Mouse (Mus musculus) neural tube, embryonic 13.5 days (tissue): Measurements from ENCODE around the gene Fam110c. TPM values are rescaled to one million over a fixed set of nuclear protein-coding genes. Genes with fewer than 3 reads are reported as not detected.

Experiments
- ATAC-seq: fragments of 200-750 bp; cut with Nextera tagmentation; 2 replicates; pipeline ENCODE4 v1.8.0; 2017; ENCODE audit warnings: low read depth, mild to moderate bottlenecking, moderate TSS enrichment, moderate library complexity
- H3K27ac ChIP-seq: fragments of 300-500 bp; sonication (generic); replicated peaks from 2 replicates; pipeline ENCODE4 v1.5.1; 2015; ENCODE audit warnings: moderate library complexity, mild to moderate bottlenecking, inconsistent platforms
- H3K27me3 ChIP-seq: fragments of 300-500 bp; sonication (generic); 2 replicates; pipeline ENCODE4 v1.6.1; 2015; ENCODE audit warnings: mild to moderate bottlenecking, inconsistent platforms
- H3K36me3 ChIP-seq: fragments of 300-500 bp; sonication (generic); 2 replicates; pipeline ENCODE4 v1.6.1; 2015; ENCODE audit warnings: mild to moderate bottlenecking, inconsistent platforms
- H3K4me1 ChIP-seq: fragments of 300-500 bp; sonication (generic); replicated peaks from 2 replicates; pipeline ENCODE4 v1.6.1; 2015; ENCODE audit warnings: inconsistent platforms
- H3K4me2 ChIP-seq: fragments of 300-500 bp; sonication (generic); 2 replicates; pipeline ENCODE4 v1.6.1; 2015; ENCODE audit warnings: inconsistent platforms, mild to moderate bottlenecking, moderate library complexity
- H3K4me3 ChIP-seq: fragments of 300-500 bp; sonication (generic); 2 replicates; pipeline ENCODE4 v1.5.1; 2015; ENCODE audit warnings: mild to moderate bottlenecking, inconsistent platforms
- H3K9ac ChIP-seq: fragments of 300-500 bp; sonication (generic); 2 replicates; pipeline ENCODE4 v1.6.1; 2015; ENCODE audit warnings: moderate library complexity, mild to moderate bottlenecking, inconsistent platforms
- H3K9me3 ChIP-seq: fragments of 300-500 bp; sonication (generic); 2 replicates; pipeline ENCODE4 v1.6.1; 2016; ENCODE audit warnings: inconsistent platforms
- WGBS: fragments of 180-500 bp; shearing (Covaris S2); methylation state at CpG from one replicate; pipeline ENCODE4 v1.1.7; 2015; 5-methylcytosine and 5-hydroxymethylcytosine counted together
- polyA plus RNA-seq: library from polyadenylated mRNA; unstranded; fragments of >200 nt; fragmentation: Nextera tagmentation; extraction: Ambion mirVana; gene quantifications from 2 replicates; pipeline ENCODE4 v1.2.1, GENCODE M21; 2015

Gene Fam110c
- polyA plus RNA-seq, 1 experiment from 2014 or later, result 0.08 TPM

GRCm38 (mm10) chr12:31122892-31123622 is 49.4 kb downstream of the Fam110c start:
- H3K4me2 ChIP-seq, result no peak overlapping the region
- whole genome bisulfite sequencing, result 69% methylated on average over 6 of the region's 6 CpGs
- no peaks in the 10 kb centered on the region for H3K27me3 ChIP-seq
- no peak for ATAC-seq
- no peak overlapping the region for H3K9ac ChIP-seq
- H3K27ac ChIP-seq, result no peak overlapping the region
- H3K4me1 ChIP-seq, result no peaks in the 10 kb centered on the region
- no peak overlapping the region for H3K4me3 ChIP-seq
- no peaks in the 10 kb centered on the region for H3K36me3 ChIP-seq
- H3K9me3 ChIP-seq, result no peaks in the 10 kb centered on the region

GRCm38 (mm10) chr12:31126071-31126470 is 52.4 kb downstream of the Fam110c start:
- Histone ChIP-seq H3K9ac (no peak overlapping the region), H3K27me3 (no peaks in the 10 kb centered on the region), H3K9me3 (no peaks in the 10 kb centered on the region), H3K27ac (no peak overlapping the region), H3K4me1 (no peaks in the 10 kb centered on the region), H3K36me3 (no peaks in the 10 kb centered on the region), H3K4me2 (no peak overlapping the region), H3K4me3 (no peak overlapping the region)
- 67% methylated on average over 1 of the region's 1 CpGs for WGBS
- ATAC-seq, result no peak

- WGBS, result 86% methylated on average over 4 of the region's 4 CpGs
- Histone ChIP-seq H3K36me3 (no peaks in the 10 kb centered on the region), H3K4me3 (no peak overlapping the region), H3K4me2 (no peak overlapping the region), H3K4me1 (no peaks in the 10 kb centered on the region), H3K27me3 (no peaks in the 10 kb centered on the region), H3K9ac (no peak overlapping the region), H3K27ac (no peak overlapping the region), H3K9me3 (no peaks in the 10 kb centered on the region)
- ATAC-seq, result no peak
Observed at GRCm38 (mm10) chr12:31129548-31129947, 55.9 kb downstream of the Fam110c start.

Other genes with a start within 250 kb of the Fam110c start
- gene Alkal2, start 189.5 kb upstream of the Fam110c start, polyA plus RNA-seq, result 0.29 TPM in 1 of 2 replicates, not detected in the other
- gene Acp1, start 162.3 kb upstream of the Fam110c start, polyA plus RNA-seq, result 119 and 129 TPM in 2 replicates
- 39.8 and 45.1 TPM in 2 replicates for gene Sh3yl1, start 162.2 kb upstream of the Fam110c start, polyA plus RNA-seq
- not detected in 2 replicates for gene Gm6993, start 166.9 kb downstream of the Fam110c start, polyA plus RNA-seq
- gene Lamb1, start 191.4 kb downstream of the Fam110c start, polyA plus RNA-seq, result 27.9 and 31.0 TPM in 2 replicates